Mouse (Mus musculus) liver, embryonic 14.5 days (tissue): Measurements from ENCODE around the gene Tm9sf4. TPM values are rescaled to one million over a fixed set of nuclear protein-coding genes. Genes with fewer than 3 reads are reported as not detected.

ENCODE experiments used
- ATAC-seq: fragments of 200-750 bp; cut with Nextera tagmentation; 2 replicates; pipeline ENCODE4 v1.8.0; 2017; ENCODE audit warnings: moderate number of reproducible peaks, mild to moderate bottlenecking, moderate library complexity; ENCODE audit not compliant: insufficient read depth
- DNase-seq, 3 experiments: peaks; one replicate each; pipeline ENCODE4 v3.0.0-alpha.2; 2012 to 2013; ENCODE audit warnings: low read depth in 3 of 3, low spot score in 3 of 3
- H3K27ac ChIP-seq: fragments of 300-500 bp; sonication (generic); 2 replicates; pipeline ENCODE4 v1.5.1; 2014; ENCODE audit warnings: moderate library complexity, mild to moderate bottlenecking, control low read depth, inconsistent platforms
- H3K27me3 ChIP-seq: fragments of 300-500 bp; sonication (generic); 2 replicates; pipeline ENCODE4 v1.6.1; 2014; ENCODE audit warnings: mild to moderate bottlenecking, low read length, moderate library complexity; ENCODE audit not compliant: control insufficient read depth, insufficient read depth
- H3K36me3 ChIP-seq: fragments of 300-500 bp; sonication (generic); replicated peaks from 2 replicates; pipeline ENCODE4 v1.6.1; 2014; ENCODE audit warnings: low read depth; ENCODE audit not compliant: control insufficient read depth, insufficient read depth
- H3K4me1 ChIP-seq, 2 experiments: fragments of 200-500 bp in 1 of 2; fragments of 300-500 bp in 1 of 2; sonication (generic) in 1 of 2; replicated peaks; 2 replicates each; pipeline ENCODE4 v1.6.1; 2012 to 2014; ENCODE audit warnings: antibody characterized with exemption in 1 of 2, inconsistent platforms in 1 of 2, low read length in 1 of 2; ENCODE audit not compliant: control insufficient read depth in 2 of 2, insufficient read depth in 2 of 2
- H3K4me2 ChIP-seq: fragments of 300-500 bp; sonication (generic); 2 replicates; pipeline ENCODE4 v1.6.1; 2014; ENCODE audit warnings: low read depth, mild to moderate bottlenecking, control low read depth, moderate library complexity
- H3K4me3 ChIP-seq, 2 experiments: fragments of 200-500 bp in 1 of 2; fragments of 300-500 bp in 1 of 2; sonication (generic) in 1 of 2; 2 replicates each; pipeline ENCODE4 v1.5.1; 2012 to 2014; ENCODE audit warnings: low read depth in 2 of 2, low read length in 2 of 2, mild to moderate bottlenecking in 2 of 2, control low read depth in 1 of 2, inconsistent platforms in 1 of 2, moderate library complexity in 1 of 2; ENCODE audit not compliant: insufficient read depth in 1 of 2
- H3K9ac ChIP-seq: fragments of 300-500 bp; sonication (generic); replicated peaks from 2 replicates; pipeline ENCODE4 v1.6.1; 2014; ENCODE audit warnings: mild to moderate bottlenecking, control low read depth, moderate library complexity
- H3K9me3 ChIP-seq: fragments of 300-500 bp; sonication (generic); 2 replicates; pipeline ENCODE4 v1.6.1; 2016; ENCODE audit warnings: low read length, mixed read lengths; ENCODE audit not compliant: control insufficient read depth
- CTCF ChIP-seq: IDR thresholded peaks from 2 replicates; pipeline ENCODE4 v1.5.1; 2016; ENCODE audit warnings: antibody characterized with exemption, low read depth, control low read depth
- EP300 ChIP-seq: IDR thresholded peaks from 2 replicates; pipeline ENCODE4 v1.6.1; 2016; ENCODE audit warnings: antibody characterized with exemption, low read depth
- WGBS: fragments of 180-500 bp; shearing (Covaris S2); extraction: QIAGEN DNeasy Blood & Tissue Kit; methylation state at CpG from one replicate; pipeline ENCODE4 v1.1.7; 2014; ENCODE audit not compliant: insufficient replicate concordance; 5-methylcytosine and 5-hydroxymethylcytosine counted together
- polyA plus RNA-seq, 2 experiments: library from polyadenylated mRNA; depleted of rRNA in 1 of 2; stranded (reverse) in 1 of 2; unstranded in 1 of 2; fragments of >200 nt; fragmentation: Nextera tagmentation in 1 of 2; extraction: Ambion mirVana in 1 of 2; gene quantifications; 2 replicates each; pipeline versions ENCODE4 v1.2.1 to v1.2.3; 2012 to 2014

Gene Tm9sf4
- 13.0 TPM in 2 replicates for polyA plus RNA-seq (2012; rRNA removed)
- polyA plus RNA-seq (2014; fragmentation: Nextera tagmentation; extraction: Ambion mirVana) = 23.7 and 32.4 TPM in 2 replicates

- WGBS = 8% methylated on average over 34 of the region's 34 CpGs
- Histone ChIP-seq H3K4me3 (peak within 1 kb of the TSS; percentile 91 to 97), H3K4me1 (peaks cover 5 to 9% of the 10 kb centered on the region in 2 experiments), H3K27ac (peak within 1 kb of the TSS; percentile 63), H3K36me3 (no peaks in the 10 kb centered on the region; the same call in 1 of the 2 replicates), H3K27me3 (no peaks in the 10 kb centered on the region), H3K4me2 (peak within 1 kb of the TSS; percentile 90), H3K9ac (peak within 1 kb of the TSS; percentile 91), H3K9me3 (no peaks in the 10 kb centered on the region)
- ATAC-seq = peak; percentile 87
- TF ChIP-seq CTCF (no peak), EP300 (no peak)
- DNase-seq = peak; percentile 78 to 84 (median 80)
Measured at GRCm38 (mm10) chr2:153160844-153161683, at the start of gene Tm9sf4. Gene Tm9sf4 (plus strand): TSS chr2:153161303.

- no peak overlapping the region for H3K4me3 ChIP-seq
- ATAC-seq = no peak
- H3K36me3 ChIP-seq = no peaks in the 10 kb centered on the region
- no peaks in the 10 kb centered on the region; the same call in 1 of the 2 replicates for H3K27me3 ChIP-seq
- no peak overlapping the region for H3K9ac ChIP-seq
- no peaks in the 10 kb centered on the region; a peak in 1 of 4 replicates for H3K4me1 ChIP-seq
- WGBS = 10% methylated on average over 4 of the region's 4 CpGs
- DNase-seq = no peak
- H3K4me2 ChIP-seq = no peak overlapping the region
- TF ChIP-seq EP300 (no peak), CTCF (no peak)
- H3K9me3 ChIP-seq = no peaks in the 10 kb centered on the region
- no peak overlapping the region for H3K27ac ChIP-seq
Measured at GRCm38 (mm10) chr2:153115679-153116081, 45.4 kb upstream of the Tm9sf4 start.

GRCm38 (mm10) chr2:153117051-153117486 lies 44.0 kb upstream of the Tm9sf4 start:
- DNase-seq = no peak
- TF ChIP-seq CTCF (no peak), EP300 (no peak)
- Histone ChIP-seq H3K4me3 (no peak overlapping the region), H3K9me3 (no peaks in the 10 kb centered on the region), H3K36me3 (no peaks in the 10 kb centered on the region), H3K27me3 (no peaks in the 10 kb centered on the region), H3K4me2 (no peak overlapping the region), H3K4me1 (no peaks in the 10 kb centered on the region; a peak in 1 of 4 replicates), H3K9ac (no peak overlapping the region), H3K27ac (no peak overlapping the region)
- ATAC-seq = no peak
- WGBS = 26% methylated on average over 7 of the region's 7 CpGs

- TF ChIP-seq CTCF (no peak), EP300 (no peak)
- 62% methylated on average over 6 of the region's 6 CpGs for WGBS
Measured at GRCm38 (mm10) chr2:153119488-153119887, 41.6 kb upstream of the Tm9sf4 start.

GRCm38 (mm10) chr2:153120126-153120525 lies 41.0 kb upstream of the Tm9sf4 start:
- H3K4me3 ChIP-seq = no peak overlapping the region
- H3K9ac ChIP-seq = no peak overlapping the region
- TF ChIP-seq EP300 (no peak), CTCF (no peak)
- no peak overlapping the region for H3K27ac ChIP-seq
- no peaks in the 10 kb centered on the region for H3K9me3 ChIP-seq
- no peak for ATAC-seq
- DNase-seq = no peak
- no peaks in the 10 kb centered on the region for H3K27me3 ChIP-seq
- H3K4me1 ChIP-seq = no peaks in the 10 kb centered on the region; a peak in 1 of 4 replicates
- 24% methylated on average over 8 of the region's 8 CpGs for WGBS
- no peaks in the 10 kb centered on the region for H3K36me3 ChIP-seq
- H3K4me2 ChIP-seq = no peak overlapping the region

More at GRCm38 (mm10) chr2:153119488-153119887, 41.6 kb upstream of the Tm9sf4 start:
- ATAC-seq (no peak), DNase-seq (no peak)
- no peaks in the 10 kb centered on the region; a peak in 1 of 4 replicates for H3K4me1 ChIP-seq
- no peak overlapping the region for H3K4me2 ChIP-seq
- H3K36me3 ChIP-seq = no peaks in the 10 kb centered on the region
- no peaks in the 10 kb centered on the region for H3K27me3 ChIP-seq
- no peaks in the 10 kb centered on the region for H3K9me3 ChIP-seq
- no peak overlapping the region for H3K4me3 ChIP-seq
- no peak overlapping the region for H3K27ac ChIP-seq
- no peak overlapping the region for H3K9ac ChIP-seq
